In the genomic region with DNA sequence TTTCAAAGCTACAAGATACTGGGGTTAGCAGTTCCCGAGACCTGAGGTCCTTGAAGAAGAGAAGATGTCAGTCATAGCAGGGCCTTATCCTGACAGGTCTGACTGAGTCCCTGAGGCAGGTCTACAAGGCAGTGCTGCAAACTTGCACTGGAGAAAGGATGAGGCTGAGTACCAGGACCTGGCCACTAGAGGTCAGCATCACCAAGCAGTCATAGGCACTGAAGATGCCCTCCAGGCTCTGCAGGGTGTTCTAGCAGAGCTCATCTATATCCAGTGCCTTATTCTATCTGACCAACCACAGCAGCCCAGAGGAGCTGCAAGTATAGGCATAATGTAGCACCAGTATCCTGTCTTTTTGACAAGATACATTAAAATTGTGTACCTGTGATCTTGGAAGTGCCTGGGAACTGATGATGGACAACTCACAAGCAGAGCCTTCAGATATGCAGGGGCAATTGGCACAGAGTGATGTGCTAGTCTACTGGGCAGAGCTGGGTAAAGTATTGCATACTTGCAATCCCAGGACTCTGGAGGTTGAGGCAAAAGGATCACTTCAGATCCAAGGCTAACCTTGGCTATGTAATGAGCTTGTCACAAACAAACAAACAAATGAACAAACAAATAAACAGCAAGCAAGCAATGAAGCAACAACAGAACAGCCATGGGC, we compare ENCODE assay signal across 8 mouse cellular contexts. TPM values are rescaled to one million over a fixed set of nuclear protein-coding genes. Genes with fewer than 3 reads are reported as not detected.
DNase-seq lines count a peak whose midpoint lies in the region; ATAC-seq and TF ChIP-seq lines count a peak whose summit lies in the region.

No protein-coding gene starts in this region.

- H3K4me3 ChIP-seq in cortical plate, adult 2 months (ENCODE audit: insufficient read depth, low read length) = no peak overlapping the region
- no peak overlapping the region for H3K4me3 ChIP-seq in intestine, embryonic 15.5 days (replicated peaks)

- H3K27ac ChIP-seq in cortical plate, adult 2 months (ENCODE audit: insufficient read depth, low read length) = no peak overlapping the region
- H3K27ac ChIP-seq in intestine, embryonic 15.5 days = no peak overlapping the region

- no peaks in the 10 kb centered on the region for H3K27me3 ChIP-seq in intestine, embryonic 15.5 days (replicated peaks)

- peak; percentile 31 for DNase-seq in ovary, postnatal 10 days (ENCODE audit: low spot score)
- DNase-seq in ovary, adult 18-20 months (ENCODE audit: low spot score) = no peak
- peak; percentile 22 to 31 for DNase-seq in gastrocnemius, adult 8-10 months (ENCODE audit: low spot score in 2 of 2)
- peak; percentile 77 to 80 for DNase-seq in left cerebral cortex, postnatal 10 days (ENCODE audit: extremely low spot score in 1 of 2, low spot score in 2 of 2)
- DNase-seq in right cerebral cortex, postnatal 25 days = peak; percentile 78

- TF ChIP-seq POLR2A in cortical plate, adult 2 months (IDR thresholded peaks at IDR 0.05; ENCODE audit: extremely low read depth, insufficient read depth, low read length) = no peak

- intact Hi-C loops in left cerebral cortex, postnatal 10 days (cut with DNase I) = loop anchor here (1.0 to 2.0 kb wide), 2 partner anchors 123 to 437 kb away; no protein-coding TSS in a partner anchor

- WGBS in intestine, embryonic 15.5 days = 14% methylated on average over 1 of the region's 1 CpGs

- H3K4me2 ChIP-seq in intestine, embryonic 15.5 days (replicated peaks) = no peak overlapping the region

- H3K36me3 ChIP-seq in intestine, embryonic 15.5 days = no peaks in the 10 kb centered on the region

- H3K4me1 ChIP-seq in cortical plate, adult 2 months (ENCODE audit: control insufficient read depth, insufficient read depth, low read length) = no peaks in the 10 kb centered on the region
- H3K4me1 ChIP-seq in intestine, embryonic 15.5 days (replicated peaks) = no peaks in the 10 kb centered on the region

- TF ChIP-seq CTCF in cortical plate, adult 2 months (IDR thresholded peaks at IDR 0.05; ENCODE audit: extremely low read depth, insufficient read depth, low read length) = peak; percentile 94

- no peaks in the 10 kb centered on the region for H3K9me3 ChIP-seq in intestine, embryonic 15.5 days

- peak; percentile 86 for ATAC-seq in intestine, embryonic 15.5 days
- peak; percentile 96 for ATAC-seq in megakaryocyte progenitor cell, adult 5-6 weeks (replicated peaks; ENCODE audit: poor library complexity)

- no peak overlapping the region for H3K9ac ChIP-seq in intestine, embryonic 15.5 days

RNA-seq across cellular contexts. Expression of a gene that starts 12.0 kb away (rescaled TPM):
- 0.56 and 0.68 TPM in 2 replicates for polyA plus RNA-seq in cortical plate, adult 2 months (2012; rRNA removed)
- 1 to 10 TPM; 1.5 to 5.4 (median 2.6) TPM for total RNA-seq in gastrocnemius, adult 8-10 months (2022)
- 59.6 and 64.8 TPM in 2 replicates for polyA plus RNA-seq in intestine, embryonic 15.5 days (2015; fragmentation: Nextera tagmentation; extraction: Ambion mirVana)
- 10 to 100 TPM; 11.5 to 19.2 TPM for total RNA-seq in left cerebral cortex, postnatal 10 days (2021)
- 0.02 and 0.05 TPM in 2 replicates for total RNA-seq in megakaryocyte progenitor cell, adult 5-6 weeks (2015)
- total RNA-seq in megakaryocyte progenitor cell, adult 5-6 weeks (2017) = 0.12 TPM in 1 of 2 replicates, not detected in the other
